Mouse (Mus musculus): ENCODE measurements around the gene Olfr1243.

GRCm38 (mm10) chr2:89498235-89498634 lies 33.1 kb downstream of the Olfr1243 start, which contains the start of gene Olfr1242:
- no peak for TF ChIP-seq POLR2A (IDR thresholded peaks at IDR 0.05; ENCODE audit: insufficient read depth, low read depth, low read length)
- TF ChIP-seq EP300 (IDR thresholded peaks at IDR 0.05; ENCODE audit: insufficient read depth, low read depth, low read length): no peak
- TF ChIP-seq CTCF (IDR thresholded peaks at IDR 0.05): no peak

Data from heart, adult 2 months (tissue).